Mouse (Mus musculus): Measurements from ENCODE around the gene Olfr894.
"Not testable (repeated sequence)": the region's sequence is repeated elsewhere in the genome, so short reads cannot be mapped to it uniquely, and the experiment has no call there.

The Olfr894 gene

DNA sequence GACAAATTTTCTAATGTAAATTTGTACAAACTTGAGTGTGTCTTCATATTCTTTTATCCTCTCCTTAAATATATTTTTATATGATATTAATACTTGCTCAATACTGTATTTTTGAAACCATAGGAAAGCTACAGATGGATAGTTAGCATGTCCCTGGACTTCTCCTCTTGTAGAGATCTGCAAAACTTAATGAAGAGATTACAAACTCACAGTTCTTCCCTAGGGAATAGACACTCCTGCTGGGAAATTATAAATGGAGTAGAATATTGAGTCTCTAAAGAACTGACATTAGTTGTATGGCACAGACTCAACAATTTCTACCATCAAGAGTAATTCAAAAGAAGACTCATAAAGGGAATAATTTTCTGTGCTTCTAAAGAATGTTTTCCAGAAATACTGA lies at the start of gene Olfr894:
Olfr894 (plus strand) TSS at position 301 of the 400 bp plus-strand sequence.
- DNase-seq (ENCODE audit: low spot score in 2 of 2), result no peak

DNA sequence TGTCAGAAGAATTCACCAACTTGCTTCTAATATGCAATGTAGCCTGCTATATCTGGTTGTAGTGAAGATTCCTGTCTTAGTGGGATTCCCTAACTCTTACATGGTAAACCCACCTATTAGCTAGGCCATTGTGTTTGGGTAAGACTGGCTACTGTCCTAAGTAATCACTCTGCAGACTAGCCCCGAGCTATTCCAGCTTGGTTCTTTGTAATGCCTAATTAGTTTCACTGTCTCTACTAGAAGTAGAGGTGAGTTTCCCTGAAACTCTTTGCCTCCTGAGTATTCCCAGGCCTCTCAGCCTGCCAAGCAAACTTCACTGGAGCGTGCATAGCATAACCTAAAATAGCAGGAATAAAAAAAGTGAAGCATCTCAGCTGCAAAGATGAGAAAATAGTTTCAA lies 49.5 kb upstream of the Olfr894 start:
- not testable (repeated sequence) for DNase-seq (ENCODE audit: low spot score in 2 of 2)

DNA sequence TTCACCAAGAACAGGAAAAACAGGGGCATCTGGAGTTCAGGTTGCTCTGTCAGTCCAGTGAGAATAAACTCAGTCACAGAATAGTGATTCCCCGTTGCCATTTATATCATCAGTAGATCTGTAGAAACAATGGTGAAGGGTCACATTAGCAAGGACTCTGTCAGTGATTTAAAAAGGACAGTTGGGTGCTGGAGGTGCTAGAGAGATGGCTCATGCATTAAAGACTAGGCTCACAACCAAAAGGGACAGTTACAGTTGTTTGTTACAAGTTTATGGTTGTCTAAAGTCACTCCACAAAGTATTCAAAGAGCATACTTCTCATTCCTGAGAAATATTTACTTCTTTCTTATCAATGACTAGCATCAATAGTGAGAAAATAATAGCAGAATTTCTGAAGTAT lies 37.1 kb upstream of the Olfr894 start, which contains the start of gene Olfr891:
Olfr891 (minus strand) TSS at position 101 of the 400 bp plus-strand sequence.
- no peak for DNase-seq (ENCODE audit: low spot score in 2 of 2)

DNA sequence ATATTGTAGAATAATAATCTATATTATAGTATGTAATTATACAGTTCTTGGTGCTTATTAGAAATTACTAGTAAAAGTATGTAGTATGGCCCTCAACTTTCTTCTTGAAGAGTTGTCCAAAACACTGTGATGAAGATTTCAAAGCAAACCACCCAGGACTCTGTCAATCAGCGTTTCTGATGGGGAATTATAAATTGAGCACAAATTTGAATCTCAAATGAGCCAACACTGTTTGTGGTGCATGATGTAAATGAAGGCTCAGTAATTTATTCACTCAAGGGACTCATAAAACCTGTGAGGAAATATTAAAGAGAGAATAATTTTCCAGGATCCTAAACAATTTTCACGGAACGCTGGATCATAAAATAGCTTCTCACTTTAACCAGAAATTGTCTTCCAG lies 9.8 kb upstream of the Olfr894 start, which contains the start of gene Olfr893:
Olfr893 (plus strand) TSS at position 301 of the 400 bp plus-strand sequence.
- DNase-seq (ENCODE audit: low spot score in 2 of 2), result no peak

DNA sequence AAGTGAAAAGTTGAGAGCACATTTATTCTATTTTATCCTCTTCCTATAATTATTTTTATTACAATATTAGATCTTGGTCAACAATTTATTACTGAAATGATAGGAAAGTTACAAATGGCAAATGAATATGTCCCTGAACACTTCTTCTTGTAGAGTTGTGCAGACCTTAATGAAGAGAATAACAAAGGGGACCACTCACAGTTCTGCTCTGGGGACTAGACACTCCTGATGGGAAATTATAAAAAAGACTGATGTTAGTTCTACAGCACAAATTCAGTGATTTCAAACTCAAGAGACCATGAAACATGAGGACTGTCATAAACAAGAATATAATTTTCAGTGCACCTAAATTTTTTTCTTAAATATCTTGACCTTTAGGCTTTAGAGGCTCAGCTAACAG lies 34.6 kb downstream of the Olfr894 start, which contains the start of gene Olfr143:
Olfr143 (plus strand) TSS at position 301 of the 400 bp plus-strand sequence.
- DNase-seq (ENCODE audit: low spot score in 2 of 2), result no peak

DNA sequence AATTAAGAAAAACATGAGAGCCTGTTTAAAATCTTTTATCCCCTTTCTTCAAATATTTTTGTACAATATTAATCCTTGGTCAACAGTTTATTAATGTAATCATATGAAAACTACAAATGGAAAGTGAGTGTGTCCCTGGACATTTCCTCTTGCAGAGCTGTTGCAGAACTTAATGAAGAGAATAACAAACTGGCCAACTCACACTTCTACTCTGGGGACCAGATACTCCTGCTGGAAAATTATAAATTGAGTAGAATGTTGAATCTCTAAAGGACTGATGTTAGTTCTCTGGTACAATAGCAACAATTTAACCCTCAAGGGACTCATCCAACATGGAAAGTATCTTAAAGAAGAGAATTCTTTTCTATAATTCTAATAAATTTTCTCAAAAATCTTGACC lies 49.7 kb downstream of the Olfr894 start, which contains the start of gene Olfr895:
Olfr895 (plus strand) TSS at position 301 of the 400 bp plus-strand sequence.
- DNase-seq (ENCODE audit: low spot score in 2 of 2), result no peak

Measured in spleen, postnatal 10 days (tissue).